Mouse (Mus musculus) left cerebral cortex, adult 2 months (tissue): ENCODE measurements around the gene Pcyox1. TPM values are rescaled to one million over a fixed set of nuclear protein-coding genes. Genes with fewer than 3 reads are reported as not detected.

Experiments used
- DNase-seq, 2 experiments: peaks; one replicate each; pipeline ENCODE4 v3.0.0; 2021 to 2022; ENCODE audit warnings: low spot score in 2 of 2, mixed read lengths in 1 of 2; ENCODE audit errors: extremely low spot score in 1 of 2
- H3K27ac ChIP-seq: fragments of 200-600 bp; 2 replicates; pipeline ENCODE4 v1.8.1; 2022
- H3K4me3 ChIP-seq: fragments of 200-600 bp; 2 replicates; pipeline ENCODE4 v1.8.1; 2022
- CTCF ChIP-seq: fragments of 200-600 bp; IDR thresholded peaks from 2 replicates; pipeline ENCODE4 v1.8.1; 2022; ENCODE audit warnings: antibody characterized with exemption, mild to moderate bottlenecking, moderate library complexity
- intact Hi-C: fragments of 180-260 bp; cut with DNase I; formaldehyde crosslinking; loops from one replicate; pipeline ENCODE4 v1.15.1; 2025
- total RNA-seq, 2 experiments: library from RNA; stranded (reverse); gene quantifications; 2 replicates each; pipeline ENCODE4 v1.2.3; 2021

Gene Pcyox1
- total RNA-seq, 2 experiments from 2014 or later: 105 to 115 TPM

DNA sequence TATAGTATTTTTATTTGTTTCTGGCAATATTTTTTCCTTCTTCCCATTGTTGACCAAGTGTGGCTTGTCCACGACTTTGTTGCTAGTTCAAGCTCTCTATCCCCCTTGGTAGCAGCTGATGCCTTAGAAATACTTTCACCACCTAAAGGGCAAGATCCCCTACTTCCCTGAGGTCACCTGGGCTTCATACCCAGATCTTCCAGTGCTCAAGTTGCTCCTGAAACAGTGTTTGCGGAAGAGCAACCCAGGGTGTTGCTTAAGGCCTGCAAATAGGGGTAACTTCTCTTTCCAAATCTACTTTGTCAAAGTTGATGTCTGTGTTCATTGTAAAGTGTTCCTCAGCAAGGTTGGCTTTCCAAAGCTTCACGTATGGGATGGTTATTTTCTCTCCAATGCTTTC lies 22.3 kb upstream of the Pcyox1 start:
- no peak for TF ChIP-seq CTCF
- intact Hi-C loops: no loop called here
- no peak overlapping the region for H3K4me3 ChIP-seq
- no peak overlapping the region for H3K27ac ChIP-seq
- no peak for DNase-seq

- TF ChIP-seq CTCF: no peak
- no peak overlapping the region for H3K27ac ChIP-seq
- intact Hi-C loops: no loop called here
- DNase-seq: no peak
- H3K4me3 ChIP-seq: no peak overlapping the region
These were observed 21.8 kb upstream of the Pcyox1 start for GRCm38 (mm10) chr6:86418711-86419110.

DNA sequence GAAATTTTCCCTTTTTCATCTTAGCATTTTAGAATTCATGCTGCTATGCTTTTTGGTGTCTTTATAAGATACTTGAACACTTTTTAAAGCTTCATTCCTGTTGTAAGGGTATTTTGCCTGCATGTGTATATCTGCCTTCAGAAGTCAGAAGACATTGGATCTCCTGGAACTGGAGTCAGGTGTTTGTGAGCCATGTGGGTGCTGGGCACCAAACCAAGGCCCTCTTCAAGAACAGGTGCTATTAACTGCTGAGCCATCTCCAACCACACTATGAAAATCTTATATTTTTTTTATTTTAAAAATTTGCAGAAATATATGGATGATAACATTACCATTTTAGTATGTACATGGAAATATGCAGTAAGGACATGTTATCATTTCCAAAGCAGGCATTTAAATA lies 9.4 kb upstream of the Pcyox1 start:
- no peak overlapping the region for H3K4me3 ChIP-seq
- H3K27ac ChIP-seq: no peak overlapping the region
- no peak for DNase-seq
- no peak for TF ChIP-seq CTCF
- intact Hi-C loops: no loop called here

DNA sequence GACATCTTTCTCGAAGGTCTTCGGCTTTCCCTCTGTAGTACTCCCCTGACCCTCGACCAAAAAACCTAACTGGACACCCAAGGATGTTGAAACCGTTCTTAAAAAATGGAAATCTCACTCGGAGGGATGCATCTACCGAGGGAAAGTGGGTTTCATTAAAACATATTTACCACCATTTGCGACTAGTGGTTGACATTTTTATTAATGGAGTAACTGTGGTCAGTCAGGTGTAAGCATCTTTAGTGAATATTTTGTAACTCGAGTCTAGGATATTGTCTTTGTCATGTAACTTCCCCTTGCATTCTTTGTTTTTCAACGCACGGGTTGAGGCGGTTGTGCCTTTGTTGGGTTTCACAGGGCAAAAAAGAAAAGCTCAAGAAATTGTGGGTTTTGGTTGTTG lies 8.0 kb upstream of the Pcyox1 start:
- no peak for DNase-seq
- no peak for TF ChIP-seq CTCF
- intact Hi-C loops: loop anchor here (1.0 kb wide), 1 partner anchor 122 kb away; no protein-coding TSS in a partner anchor
- Histone ChIP-seq H3K27ac (peak overlapping the region; percentile 100), H3K4me3 (peak overlapping the region; percentile 69)

- TF ChIP-seq CTCF: no peak
- Histone ChIP-seq H3K27ac (peak within 1 kb of the TSS; percentile 100), H3K4me3 (peak within 1 kb of the TSS; percentile 69)
- intact Hi-C loops: loop anchor here (1.0 kb wide), 1 partner anchor 123 kb away; no protein-coding TSS in a partner anchor
- peak; percentile 97 for DNase-seq
These were observed 7.3 kb upstream of the Pcyox1 start, which contains the start of gene Tia1 for GRCm38 (mm10) chr6:86404100-86404861. Gene Tia1, plus strand, starts transcription at chr6:86404219.

DNA sequence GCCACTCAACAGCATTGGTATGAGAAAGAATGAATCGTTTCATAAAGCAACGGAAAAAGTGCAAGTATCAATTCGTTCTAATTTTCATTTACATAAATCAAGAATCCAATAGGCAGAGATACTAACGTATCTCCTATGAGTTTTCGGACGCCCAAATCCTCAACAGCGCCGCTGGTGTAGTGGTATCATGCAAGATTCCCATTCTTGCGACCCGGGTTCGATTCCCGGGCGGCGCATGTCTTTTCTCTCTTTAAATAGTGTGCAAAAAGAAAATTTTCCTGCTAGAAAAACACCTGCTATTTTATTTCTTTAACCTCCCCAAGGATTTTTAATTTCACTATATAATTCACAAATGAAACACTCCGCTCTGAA lies 6.8 kb upstream of the Pcyox1 start:
- H3K27ac ChIP-seq: peak overlapping the region; percentile 100
- intact Hi-C loops: loop anchor here (1.0 kb wide), 1 partner anchor 124 kb away; no protein-coding TSS in a partner anchor
- no peak; the same call in none of the 2 replicates for TF ChIP-seq CTCF

DNA sequence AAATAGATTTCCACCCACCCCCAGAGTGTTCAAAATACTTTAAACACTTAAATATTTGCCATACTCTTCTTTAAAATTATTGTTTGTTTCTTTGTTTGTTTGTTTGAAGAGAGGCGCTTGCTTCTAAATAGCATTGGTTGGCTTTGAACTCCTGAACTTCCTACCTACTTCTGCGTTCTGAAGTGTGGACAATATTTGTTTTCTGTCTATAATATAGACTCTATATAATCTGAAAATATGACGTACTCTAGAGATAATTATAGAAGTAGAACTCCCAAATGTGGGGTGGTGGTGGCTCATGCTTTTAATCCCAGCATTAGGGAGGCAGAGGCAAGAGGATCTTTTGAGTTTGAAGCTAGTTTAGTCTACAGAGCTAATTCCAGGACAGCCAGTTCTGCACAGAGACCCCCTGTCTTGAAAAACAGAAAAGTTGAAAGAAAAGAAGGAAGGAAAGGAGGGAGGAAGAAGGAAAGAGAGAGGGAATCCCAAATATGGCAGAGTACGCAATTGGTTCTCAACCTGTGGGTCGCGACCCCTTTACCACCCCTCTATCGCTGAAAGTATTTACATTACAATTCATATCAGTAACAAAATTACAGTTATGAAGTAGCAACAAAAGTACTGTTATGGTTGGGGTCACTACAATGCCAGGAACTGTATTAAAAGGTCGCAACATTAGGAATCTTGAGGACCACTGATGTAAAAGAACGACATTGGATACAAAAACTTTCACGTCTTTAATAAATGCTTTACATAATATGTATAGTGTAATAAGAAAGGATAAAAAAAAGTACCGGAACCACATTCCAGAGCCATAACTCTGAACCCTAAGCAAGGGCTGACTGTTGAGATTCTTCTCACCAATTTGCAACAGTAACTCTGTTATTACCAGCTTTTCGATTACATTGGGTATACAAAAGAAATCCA lies 6.0 kb upstream of the Pcyox1 start:
- intact Hi-C loops: no loop called here
- TF ChIP-seq CTCF: no peak
- DNase-seq: no peak
- Histone ChIP-seq H3K27ac (peak overlapping the region; percentile 100), H3K4me3 (peak overlapping the region; percentile 69)

More for the DNA sequence above, 6.8 kb upstream of the Pcyox1 start:
- H3K4me3 ChIP-seq: peak overlapping the region; percentile 69
- DNase-seq: peak; percentile 88 to 94

DNA sequence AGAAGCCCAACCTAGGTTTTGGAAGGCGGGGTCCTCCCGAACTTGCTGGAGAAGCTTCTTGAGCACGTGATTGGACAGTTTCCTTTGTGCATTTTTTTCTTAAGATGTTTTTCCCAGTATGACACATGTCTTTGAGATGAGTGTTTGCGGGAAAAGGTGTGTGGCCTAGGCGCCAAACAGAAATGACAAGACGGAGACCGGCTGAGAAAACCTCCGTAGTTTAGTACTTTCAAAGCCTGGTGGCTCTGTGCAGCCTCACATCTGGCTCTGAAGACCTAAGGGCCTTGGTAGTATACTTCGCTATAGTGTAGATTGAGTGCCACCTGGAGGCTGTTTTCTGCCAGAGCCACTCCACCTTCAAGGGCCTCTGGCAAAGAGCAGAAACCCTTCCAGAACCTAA lies 4.0 kb upstream of the Pcyox1 start:
- TF ChIP-seq CTCF: peak; percentile 71

DNA sequence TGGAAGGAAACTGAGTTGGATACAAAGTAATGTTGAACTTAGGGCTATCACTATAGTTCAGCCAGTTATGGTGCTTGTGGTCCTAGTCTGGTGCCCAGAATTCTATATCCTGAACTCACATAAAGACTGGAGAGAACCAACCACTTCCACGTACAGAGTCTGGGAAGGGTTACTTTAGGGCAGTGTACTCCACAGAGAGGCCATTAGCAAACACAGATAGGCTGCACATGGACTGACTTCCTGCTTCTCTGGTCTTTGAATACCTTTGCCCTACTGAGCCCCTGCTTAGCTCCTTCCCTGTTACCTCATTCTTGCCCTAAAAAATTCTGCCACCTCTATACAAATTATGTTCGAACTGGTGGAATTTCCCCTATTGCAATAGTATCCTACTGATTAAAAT lies 3.0 kb upstream of the Pcyox1 start:
- TF ChIP-seq CTCF: no peak
- H3K27ac ChIP-seq: no peak overlapping the region
- no peak overlapping the region for H3K4me3 ChIP-seq
- intact Hi-C loops: no loop called here
- no peak for DNase-seq

More for the DNA sequence above, 4.0 kb upstream of the Pcyox1 start:
- intact Hi-C loops: no loop called here
- DNase-seq: peak; percentile 52 to 61
- Histone ChIP-seq H3K4me3 (no peak overlapping the region), H3K27ac (no peak overlapping the region)

DNA sequence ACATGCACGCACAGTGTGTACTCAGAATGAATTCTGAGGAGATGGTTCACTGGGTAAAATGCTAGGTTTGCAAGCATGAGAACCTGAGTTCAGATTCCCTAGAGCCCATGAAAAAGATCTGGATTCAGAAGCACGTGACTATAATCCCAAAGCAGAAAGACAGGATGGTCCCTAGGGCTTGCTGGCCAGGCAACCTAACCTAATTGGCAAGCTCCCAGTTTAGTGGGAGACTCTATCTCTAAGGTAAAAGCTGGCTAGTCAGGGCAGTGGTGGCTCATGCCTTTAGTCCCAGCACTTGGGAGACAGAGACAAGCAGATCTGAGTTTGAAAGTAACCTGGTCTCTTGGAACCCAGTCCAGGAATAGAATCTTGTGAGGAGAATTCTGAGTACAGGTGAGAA lies 2.0 kb upstream of the Pcyox1 start:
- Histone ChIP-seq H3K27ac (no peak overlapping the region), H3K4me3 (no peak overlapping the region)
- DNase-seq: no peak
- intact Hi-C loops: no loop called here
- no peak for TF ChIP-seq CTCF

GRCm38 (mm10) chr6:86397257-86397980 lies 465 bp upstream of the Pcyox1 start:
- H3K4me3 ChIP-seq: peak overlapping the region; percentile 95
- DNase-seq: no peak
- H3K27ac ChIP-seq: peak overlapping the region; percentile 96
- no peak for TF ChIP-seq CTCF
- intact Hi-C loops: loop anchor here (2.0 kb wide), 2 partner anchors 27 to 269 kb away; partner anchors contain the start of gene Snrpg
